Mouse (Mus musculus): Measurements from ENCODE around the gene Foxm1. TPM values are rescaled to one million over a fixed set of nuclear protein-coding genes. Genes with fewer than 3 reads are reported as not detected.
A peak's percentile ranks its signal among the peaks of the same experiment; 100 is the strongest.

Gene Foxm1
- 1 to 10 TPM; 4.5 to 4.8 TPM for total RNA-seq (2021)

DNA sequence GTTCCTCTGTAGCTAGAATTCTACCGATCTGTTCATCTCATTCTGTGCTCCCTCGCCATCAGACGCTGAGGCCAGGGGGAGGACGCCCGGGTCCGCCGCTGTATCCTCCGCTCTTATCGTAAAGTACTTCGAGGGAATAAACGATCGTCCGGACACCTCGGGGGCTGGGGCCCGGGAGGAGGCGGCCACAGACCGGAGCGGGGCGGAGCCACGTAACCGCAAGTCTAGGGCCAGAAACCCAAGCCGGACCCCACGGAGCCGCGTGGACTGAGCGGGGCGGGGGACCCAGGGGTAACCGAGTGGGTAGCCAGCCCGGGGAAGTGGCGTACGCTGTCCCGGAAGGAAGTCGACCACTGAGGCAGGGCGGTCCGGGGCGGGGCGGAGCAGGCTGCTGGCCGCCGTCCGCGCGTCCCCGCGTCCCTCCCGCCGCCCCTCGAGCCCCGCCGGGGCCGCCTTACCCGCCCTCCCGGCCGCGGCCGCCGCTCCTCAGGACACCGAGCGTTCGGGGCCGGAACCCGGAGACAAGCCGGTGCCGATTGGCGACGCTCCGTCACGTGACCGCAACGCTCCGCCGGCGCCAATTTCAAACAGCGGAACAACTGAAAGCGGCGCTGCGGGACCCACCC is at the start of gene Foxm1, which contains the start of gene Rhno1:
Gene Foxm1 (plus strand): TSS at position 587 of the 626 bp plus-strand sequence.
Gene Rhno1 (minus strand): TSS at position 531 of the 626 bp plus-strand sequence.
- DNase-seq (ENCODE audit: extremely low spot score in 1 of 2, low spot score in 2 of 2): peak; percentile 64 to 91
- intact Hi-C loops (cut with DNase I): no loop called here

DNA sequence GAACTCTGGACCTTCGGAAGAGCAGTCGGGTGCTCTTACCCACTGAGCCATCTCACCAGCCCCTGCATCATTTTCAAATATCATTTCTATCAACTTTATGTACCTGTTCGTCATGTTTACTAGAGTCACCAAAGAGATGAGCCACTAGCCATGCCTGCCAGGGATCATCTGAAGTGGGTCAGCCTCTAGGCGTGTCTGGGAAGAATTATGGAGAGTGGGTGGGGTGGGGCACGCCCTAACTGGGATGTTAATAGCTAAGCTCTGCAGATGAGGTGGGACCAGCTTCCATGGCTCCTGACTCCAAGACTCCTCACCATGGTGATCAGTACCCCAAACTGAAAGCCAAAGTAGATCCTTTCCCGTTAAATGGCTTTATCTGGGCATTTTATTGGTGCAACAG is 48.0 kb upstream of the Foxm1 start:
- intact Hi-C loops (cut with DNase I): loop anchor here (5.0 kb wide), 2 partner anchors 43 to 98 kb away; partner anchors contain the start of gene Tulp3

DNA sequence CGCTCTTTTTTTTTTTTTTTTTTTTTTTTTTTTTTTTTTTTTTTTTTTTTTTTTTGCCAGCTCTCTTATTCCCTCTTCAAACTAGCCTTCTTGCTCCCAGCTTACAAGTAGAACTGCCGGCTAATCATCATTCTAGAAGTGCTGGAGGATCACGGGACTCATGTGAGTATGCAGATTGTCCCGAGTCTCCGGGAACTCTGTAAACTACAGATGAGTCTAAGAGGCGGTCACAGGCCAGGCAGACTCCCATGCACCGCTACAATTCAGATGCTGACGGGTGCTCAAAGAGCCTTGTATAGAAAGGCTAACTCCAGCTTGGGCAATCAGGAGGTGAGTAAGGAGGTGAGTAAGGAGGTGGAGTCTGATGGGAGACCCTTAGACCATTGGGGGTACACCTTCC is 47.2 kb upstream of the Foxm1 start:
- no peak for DNase-seq (ENCODE audit: extremely low spot score in 1 of 2, low spot score in 2 of 2)
- intact Hi-C loops (cut with DNase I): loop anchor here (5.0 kb wide), 2 partner anchors 42 to 97 kb away; partner anchors contain the start of gene Tulp3

More for the DNA sequence above, 48.0 kb upstream of the Foxm1 start:
- no peak for DNase-seq (ENCODE audit: extremely low spot score in 1 of 2, low spot score in 2 of 2)

DNA sequence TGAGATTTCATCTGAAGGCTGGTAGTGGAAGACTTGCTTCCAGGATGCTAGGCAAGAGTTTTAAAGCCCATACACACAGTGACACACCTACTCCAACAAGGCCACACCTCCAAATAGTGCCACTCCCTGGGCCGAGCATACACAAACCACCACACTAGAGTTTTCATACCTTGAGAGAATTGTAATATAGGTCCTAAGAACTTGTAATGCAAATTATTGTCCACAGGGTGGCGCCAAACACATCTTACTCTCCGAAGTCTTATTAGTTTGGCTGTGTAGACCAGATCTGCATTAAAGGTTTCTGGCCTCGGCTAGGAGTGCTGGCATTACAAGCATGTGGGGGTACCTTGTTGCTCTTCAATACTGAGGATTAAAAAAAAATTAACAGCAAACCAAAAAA is 44.5 kb upstream of the Foxm1 start:
- intact Hi-C loops (cut with DNase I): loop anchor here (5.0 kb wide), 2 partner anchors 39 to 94 kb away; partner anchors contain the start of gene Tulp3
- peak; percentile 47 to 64 for DNase-seq (ENCODE audit: extremely low spot score in 1 of 2, low spot score in 2 of 2)

DNA sequence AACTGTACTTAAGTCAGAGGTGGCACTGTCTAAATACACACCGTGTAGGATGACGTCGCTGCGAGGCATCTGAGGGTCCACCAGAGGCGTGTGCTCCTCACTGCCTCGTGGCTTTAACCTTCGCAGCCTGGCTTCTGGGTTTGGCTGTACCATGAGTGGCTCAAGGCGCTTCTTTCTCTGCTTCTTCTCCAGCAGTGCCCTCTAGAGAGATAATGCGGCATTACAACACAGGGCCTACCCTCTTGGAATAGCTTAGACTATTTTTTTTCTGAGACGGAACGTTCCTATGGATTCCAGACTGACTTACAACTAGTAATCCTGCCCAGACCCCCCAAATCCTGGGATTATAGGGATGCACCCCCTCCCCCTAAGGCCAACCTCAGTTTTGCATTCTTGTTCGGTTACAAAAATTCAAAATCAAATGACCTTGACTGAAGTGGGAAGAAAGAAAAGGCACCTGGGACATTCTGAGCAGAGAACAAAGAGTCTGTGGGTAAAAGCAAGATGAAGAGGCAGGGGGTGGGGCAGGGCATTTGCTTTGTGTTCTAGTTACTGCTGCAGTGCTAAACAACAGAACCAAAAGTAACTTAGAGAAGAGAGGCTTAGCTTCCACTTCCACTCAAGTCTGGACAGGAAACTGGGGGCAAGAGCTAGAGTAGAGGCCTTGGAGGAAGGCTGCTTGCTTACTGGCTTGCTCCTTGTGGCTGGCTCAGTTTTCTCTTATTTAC is 28.2 kb upstream of the Foxm1 start:
- DNase-seq (ENCODE audit: extremely low spot score in 1 of 2, low spot score in 2 of 2): peak; percentile 46 to 82
- intact Hi-C loops (cut with DNase I): no loop called here

DNA sequence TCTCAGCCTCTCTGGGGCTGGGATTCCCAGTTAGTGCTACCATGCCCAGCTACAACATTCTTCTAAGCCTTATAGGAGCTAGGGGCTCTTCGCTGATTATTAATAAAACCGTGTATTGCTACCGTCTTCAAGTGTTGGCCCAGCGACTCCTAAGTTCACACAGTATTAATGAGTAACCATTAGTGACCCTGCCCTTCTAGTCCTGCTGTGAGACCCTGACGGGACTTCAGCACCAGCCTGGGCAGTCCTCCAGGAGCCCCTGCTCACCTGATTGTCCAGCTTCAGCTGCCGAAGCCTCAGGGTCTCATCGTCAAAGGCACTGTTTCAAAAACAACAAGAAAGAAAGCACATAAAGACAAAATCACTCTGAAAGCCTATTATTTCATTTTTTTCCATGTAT is 25.3 kb upstream of the Foxm1 start:
- DNase-seq (ENCODE audit: extremely low spot score in 1 of 2, low spot score in 2 of 2): no peak
- intact Hi-C loops (cut with DNase I): no loop called here

DNA sequence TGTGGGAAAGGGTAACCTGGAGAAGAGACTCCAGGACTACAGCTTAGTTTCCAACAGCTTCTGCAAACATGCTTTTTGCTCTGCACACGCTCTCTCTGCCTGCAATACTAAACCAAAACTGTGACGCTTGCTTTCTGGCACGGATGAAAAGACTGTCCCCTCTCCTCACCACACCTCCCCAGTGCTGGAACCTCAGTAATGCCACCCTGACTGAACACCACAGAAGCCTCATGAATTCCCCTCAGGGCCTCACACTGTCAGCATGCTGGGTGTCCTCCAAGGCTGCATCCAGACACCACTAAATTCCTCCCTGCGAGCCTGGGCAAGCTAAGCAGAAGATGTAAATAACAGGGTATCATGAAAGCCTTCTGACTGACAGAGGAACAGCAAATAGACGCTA is 23.9 kb upstream of the Foxm1 start:
- DNase-seq (ENCODE audit: extremely low spot score in 1 of 2, low spot score in 2 of 2): no peak
- intact Hi-C loops (cut with DNase I): no loop called here

DNA sequence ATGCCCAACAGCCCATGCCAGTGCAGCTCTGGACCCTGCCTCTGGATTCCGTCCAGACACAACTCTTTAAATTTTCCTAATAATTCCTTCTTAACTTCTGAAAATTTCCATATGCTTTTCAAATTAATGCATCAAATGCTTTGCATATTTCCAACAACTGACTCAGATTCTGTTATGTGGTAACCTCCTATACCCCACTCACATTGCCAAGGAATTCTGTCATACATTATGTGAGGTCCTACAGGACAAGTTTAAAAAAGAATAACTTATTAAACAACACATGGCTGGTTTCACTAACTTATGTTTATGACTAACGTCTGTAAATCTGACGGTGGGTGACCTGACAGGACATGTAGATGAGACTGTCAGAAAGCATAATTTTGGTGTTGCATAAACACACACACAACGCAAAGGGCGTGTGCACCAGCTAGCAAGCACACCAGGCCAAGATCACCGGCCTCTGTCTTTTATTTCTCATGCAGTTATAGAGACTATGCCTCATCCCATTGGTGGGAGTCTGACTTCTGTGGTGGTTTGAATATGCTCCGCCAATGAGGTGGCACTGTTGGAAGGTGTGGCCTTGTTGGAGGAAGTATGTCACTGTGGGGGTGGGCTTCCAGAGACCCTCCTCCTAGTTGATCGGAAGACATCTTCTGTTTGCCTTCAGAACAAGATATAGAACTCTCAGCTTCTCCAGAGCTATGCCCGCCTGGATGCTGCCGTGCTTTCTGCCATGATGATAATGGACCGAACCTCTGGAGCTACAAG is 20.6 kb upstream of the Foxm1 start:
- no peak for DNase-seq (ENCODE audit: extremely low spot score in 1 of 2, low spot score in 2 of 2)
- intact Hi-C loops (cut with DNase I): no loop called here

DNA sequence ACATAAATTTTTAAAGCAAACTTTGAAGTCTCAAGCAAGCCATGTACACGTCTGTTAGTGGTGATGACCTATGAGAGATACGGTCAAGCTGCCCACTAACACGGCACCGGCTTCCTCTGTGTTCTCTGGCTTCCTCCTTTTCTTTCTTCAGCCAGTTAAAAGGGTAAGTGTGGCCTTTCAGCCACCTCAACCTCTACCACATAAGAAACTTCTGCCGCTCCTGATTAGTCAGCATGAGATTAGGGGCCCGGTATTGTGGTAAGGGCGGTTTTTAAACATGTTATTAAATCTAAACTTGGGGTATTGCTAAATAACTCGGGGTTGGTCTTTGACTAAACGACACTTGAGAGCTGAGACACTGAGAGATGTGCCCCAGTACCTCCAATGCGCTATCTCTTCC is 17.1 kb upstream of the Foxm1 start:
- no peak for DNase-seq (ENCODE audit: extremely low spot score in 1 of 2, low spot score in 2 of 2)
- intact Hi-C loops (cut with DNase I): no loop called here

DNA sequence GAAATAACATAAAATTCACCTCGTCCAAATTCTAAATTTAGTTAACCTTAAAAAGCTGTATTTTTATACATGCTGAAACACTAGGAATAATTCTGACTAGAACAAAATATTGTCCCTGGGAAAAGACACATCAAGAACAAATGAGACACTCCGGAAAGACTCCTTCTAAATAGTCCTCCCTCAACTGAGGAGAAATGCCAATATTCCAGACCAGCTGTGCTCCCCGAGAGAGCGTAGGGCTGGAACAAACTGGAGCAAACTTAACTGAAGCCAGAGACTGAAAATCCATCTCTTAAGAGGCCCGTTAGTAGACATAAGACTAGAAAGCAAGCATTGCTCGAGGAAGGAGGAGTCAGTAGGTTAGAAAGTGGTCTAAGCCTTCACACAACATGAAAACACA is 16.0 kb upstream of the Foxm1 start:
- DNase-seq (ENCODE audit: extremely low spot score in 1 of 2, low spot score in 2 of 2): no peak
- intact Hi-C loops (cut with DNase I): no loop called here

DNA sequence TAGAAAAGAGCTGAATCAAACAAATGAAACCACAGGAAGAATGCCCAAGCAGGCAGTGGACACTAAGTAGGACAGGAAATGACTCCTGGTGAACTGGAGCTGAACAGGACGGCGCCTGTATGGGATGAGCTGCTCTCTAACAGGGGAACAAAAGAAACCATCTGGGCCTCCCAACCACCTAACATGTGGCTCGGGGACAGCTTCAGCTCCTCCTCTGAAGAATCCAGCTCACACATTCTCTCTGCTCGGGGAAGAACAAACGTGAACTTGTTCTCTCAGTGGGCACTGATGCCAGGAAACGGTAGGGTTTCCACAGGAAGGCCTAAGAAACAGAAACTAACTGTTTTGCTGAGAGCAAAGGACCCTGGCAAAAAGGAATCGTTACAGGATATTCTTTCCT is 13.1 kb upstream of the Foxm1 start:
- DNase-seq (ENCODE audit: extremely low spot score in 1 of 2, low spot score in 2 of 2): peak; percentile 53 to 59

DNA sequence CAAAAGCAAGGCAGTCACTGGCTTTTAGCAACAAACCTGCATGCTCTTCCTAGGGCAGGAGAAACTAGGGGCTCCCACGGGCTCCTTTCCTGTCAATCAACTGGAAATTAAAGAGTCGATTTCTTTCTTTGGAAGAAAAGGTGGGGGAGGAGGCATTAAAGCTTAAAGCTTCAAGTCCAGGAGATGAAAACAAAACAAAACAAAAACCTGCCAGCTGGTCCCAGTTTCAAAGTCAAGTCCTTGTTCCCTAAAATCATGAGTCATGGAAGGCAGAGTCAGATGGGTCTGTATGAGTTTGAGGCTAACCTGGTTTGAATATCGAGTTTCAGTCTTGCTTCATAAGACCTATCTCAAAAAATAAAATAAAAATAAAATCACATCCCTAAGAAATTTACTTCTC is 8.6 kb upstream of the Foxm1 start:
- intact Hi-C loops (cut with DNase I): no loop called here

More for the DNA sequence above, 13.1 kb upstream of the Foxm1 start:
- intact Hi-C loops (cut with DNase I): no loop called here

DNA sequence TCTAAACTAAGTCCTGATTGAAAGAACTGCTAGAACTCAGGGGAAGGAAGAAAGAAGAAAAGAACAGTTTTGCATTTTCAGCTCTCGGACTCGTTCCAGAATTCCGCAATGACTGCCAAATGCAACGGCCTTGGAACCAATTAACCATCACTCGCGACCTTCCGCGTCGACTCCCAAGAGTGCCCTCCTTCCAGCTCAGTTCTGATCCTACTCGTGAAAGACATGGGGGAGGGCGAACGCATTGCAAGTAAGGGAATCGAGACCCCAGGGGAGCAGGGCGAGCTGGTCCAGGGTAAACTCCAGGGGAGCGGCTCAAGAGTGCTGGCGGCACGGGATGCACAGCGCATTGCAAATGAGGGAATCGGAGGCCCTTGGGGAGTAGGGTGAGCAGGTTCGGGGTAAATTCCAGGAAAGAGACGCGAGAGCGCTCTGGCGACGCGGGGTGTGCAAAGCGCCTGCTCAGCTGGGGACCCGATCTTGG is 7.5 kb upstream of the Foxm1 start:
- intact Hi-C loops (cut with DNase I): loop anchor here (5.0 kb wide), 1 partner anchor 38 kb away; no protein-coding TSS in a partner anchor
- peak in 1 of 2 experiments; percentile 55 for DNase-seq (ENCODE audit: extremely low spot score in 1 of 2, low spot score in 2 of 2)

More for the DNA sequence above, 8.6 kb upstream of the Foxm1 start:
- no peak for DNase-seq (ENCODE audit: extremely low spot score in 1 of 2, low spot score in 2 of 2)

DNA sequence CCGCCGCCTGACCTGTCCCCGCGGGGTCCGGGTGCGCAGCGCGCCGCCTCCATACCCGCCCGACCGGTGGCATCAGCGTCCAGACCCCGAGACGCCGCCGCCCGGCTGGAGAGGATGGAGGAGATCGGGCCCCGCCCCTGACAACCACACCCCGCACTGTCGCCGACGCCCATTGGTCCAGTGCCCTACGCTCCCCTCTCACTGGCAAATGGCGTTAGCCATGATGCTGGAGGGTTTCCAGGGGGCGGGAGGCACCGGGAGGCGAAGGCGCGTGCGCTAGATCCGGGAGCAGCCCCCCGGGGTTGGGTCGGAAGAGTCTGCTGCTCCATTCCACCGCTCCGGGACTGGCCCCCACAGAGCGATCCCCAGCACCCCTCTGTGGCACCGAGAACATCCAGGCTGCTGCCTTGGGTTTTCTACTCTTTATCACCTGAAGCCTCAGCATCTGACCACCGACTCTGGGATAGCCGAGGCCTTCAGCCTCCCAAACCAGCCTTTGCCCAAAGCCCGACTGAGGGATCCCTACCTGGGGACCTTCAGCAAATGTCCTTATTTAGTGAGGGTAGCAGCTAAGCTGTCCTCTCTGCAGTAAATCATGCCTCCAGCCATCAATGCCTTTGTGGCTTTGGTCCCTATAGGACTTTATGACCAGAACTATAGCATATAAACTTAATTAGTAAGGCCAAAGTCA is 6.9 kb upstream of the Foxm1 start, which contains the start of gene Tulp3:
Gene Tulp3 (minus strand): TSS at position 126 of the 691 bp plus-strand sequence.
- DNase-seq (ENCODE audit: extremely low spot score in 1 of 2, low spot score in 2 of 2): peak; percentile 98 to 99
- intact Hi-C loops (cut with DNase I): loop anchor here (5.0 kb wide), 1 partner anchor 39 kb away; no protein-coding TSS in a partner anchor

DNA sequence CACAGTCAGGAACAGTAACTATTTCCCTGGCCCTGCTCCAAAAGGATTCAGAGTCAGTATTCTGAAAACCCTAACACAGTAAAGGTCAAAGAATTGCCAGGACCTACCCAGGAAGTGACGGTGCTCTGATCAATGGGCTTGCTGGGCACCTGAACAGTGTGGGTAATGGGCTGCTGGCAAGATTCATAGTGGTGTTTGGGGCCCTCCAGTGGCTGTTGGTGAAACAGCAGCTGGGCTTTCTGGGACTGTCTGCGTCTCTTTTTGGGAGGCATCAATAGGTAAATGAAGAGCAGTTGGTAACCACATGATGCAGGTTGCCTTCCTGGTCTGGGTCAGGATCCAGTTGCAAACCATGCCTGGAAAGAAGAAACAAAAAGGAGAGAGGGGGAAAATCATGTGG is 3.8 kb upstream of the Foxm1 start:
- peak; percentile 60 to 61 for DNase-seq (ENCODE audit: extremely low spot score in 1 of 2, low spot score in 2 of 2)
- intact Hi-C loops (cut with DNase I): loop anchor here (5.0 kb wide), 1 partner anchor 42 kb away; no protein-coding TSS in a partner anchor

DNA sequence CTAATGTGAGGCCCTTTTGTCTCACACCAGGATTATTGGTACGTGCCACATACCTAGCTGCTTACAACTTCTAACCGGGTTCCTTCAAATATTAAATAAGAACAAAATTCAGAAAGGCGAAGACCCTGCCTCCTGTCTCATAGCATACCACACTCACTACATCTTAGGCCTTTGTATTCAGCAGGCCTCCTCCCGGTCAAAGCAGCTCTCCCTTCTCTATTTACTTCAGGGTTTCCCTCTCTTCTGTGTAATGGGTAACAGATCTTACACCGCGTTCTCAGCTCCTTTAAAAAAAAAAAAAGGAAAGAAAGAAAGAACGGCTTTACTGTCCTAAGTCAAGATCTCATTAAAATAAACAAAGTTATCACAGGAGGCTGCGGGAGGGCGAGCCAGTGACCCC is 866 bp upstream of the Foxm1 start:
- DNase-seq (ENCODE audit: extremely low spot score in 1 of 2, low spot score in 2 of 2): no peak
- intact Hi-C loops (cut with DNase I): no loop called here

DNA sequence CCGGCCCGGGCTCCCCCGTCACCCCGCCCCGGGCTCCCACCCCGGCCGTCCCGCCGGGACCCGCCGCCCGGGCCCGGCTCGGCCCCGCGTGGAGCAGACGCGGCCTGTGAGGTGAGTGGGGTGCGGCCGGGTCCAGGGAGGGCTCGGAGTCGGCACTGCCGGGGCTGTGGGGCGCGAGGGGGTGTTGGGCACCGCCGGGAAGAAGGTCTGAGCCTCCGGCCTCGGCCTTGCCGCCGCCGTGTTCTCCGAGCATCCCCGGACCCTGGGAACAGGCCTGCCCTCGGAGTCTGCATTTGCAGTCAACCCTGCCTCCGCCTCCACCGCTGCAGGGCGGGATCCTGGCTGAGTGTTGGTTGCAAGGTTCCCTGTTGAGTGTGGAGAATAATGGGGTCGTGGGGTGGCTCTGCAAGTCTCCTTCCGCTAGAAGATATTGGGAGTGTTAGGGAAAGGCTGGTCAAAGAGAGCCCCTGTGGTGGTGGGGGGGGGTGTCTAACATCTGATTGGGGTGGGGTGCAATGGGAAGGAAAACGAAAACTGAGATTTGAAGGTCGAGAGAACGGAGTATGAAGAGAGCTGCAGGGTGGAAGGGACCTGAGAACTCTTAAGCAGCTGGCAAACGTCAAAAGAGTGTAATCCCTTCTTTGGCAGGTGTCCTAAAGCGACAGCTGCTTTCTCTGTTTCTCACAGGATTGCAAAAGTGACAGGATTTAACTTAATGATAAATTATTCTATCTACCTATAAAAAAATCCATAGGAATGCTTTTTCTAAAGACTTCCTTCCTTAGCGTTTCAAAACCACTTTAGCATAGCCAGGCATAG is 449 bp downstream of the Foxm1 start:
- DNase-seq (ENCODE audit: extremely low spot score in 1 of 2, low spot score in 2 of 2): no peak
- intact Hi-C loops (cut with DNase I): no loop called here

DNA sequence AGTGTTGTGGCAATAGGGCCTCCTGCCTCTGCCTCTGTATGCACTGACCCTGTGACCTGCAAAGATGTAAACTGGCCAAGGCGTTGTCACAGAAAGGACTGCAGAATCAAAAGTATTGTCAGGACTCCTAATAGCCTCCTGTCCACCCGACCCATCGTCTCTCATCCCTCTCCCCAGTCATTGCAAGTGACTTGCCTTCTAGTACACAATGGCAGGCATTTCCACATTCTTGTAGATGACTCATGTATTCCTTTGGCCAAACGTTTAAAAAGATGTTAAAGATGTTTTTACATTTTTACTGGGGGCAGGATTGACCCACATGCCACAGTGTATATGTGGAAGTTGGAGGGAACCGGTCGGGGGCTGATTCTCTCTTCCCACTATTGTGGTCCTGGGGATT is 2.0 kb downstream of the Foxm1 start:
- no peak for DNase-seq (ENCODE audit: extremely low spot score in 1 of 2, low spot score in 2 of 2)
- intact Hi-C loops (cut with DNase I): no loop called here

Measured in left cerebral cortex, postnatal 10 days (tissue).